25 mouse cellular contexts compared by ENCODE assay signal in the genomic region with DNA sequence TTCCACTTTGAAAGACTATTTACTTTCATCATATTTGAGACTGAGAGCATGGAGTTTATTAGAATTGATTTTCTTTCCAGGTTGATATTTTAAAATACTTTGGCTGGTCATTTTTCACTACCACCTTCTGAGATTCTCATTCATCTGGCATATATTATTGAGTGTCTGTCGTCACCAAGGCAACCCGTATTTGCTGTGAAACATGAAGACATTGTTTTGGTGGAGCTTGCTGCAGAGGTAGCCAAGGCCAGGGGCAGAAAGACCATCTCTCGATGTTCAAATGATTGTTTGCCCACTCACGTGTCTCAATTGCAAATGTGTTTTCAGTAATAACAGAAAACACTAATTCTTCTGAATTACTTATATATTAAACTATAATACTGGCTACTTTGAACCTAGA. TPM values are rescaled to one million over a fixed set of nuclear protein-coding genes. Genes with fewer than 3 reads are reported as not detected.
DNase-seq lines count a peak whose midpoint lies in the region; ATAC-seq and TF ChIP-seq lines count a peak whose summit lies in the region.
"Had no signal": no experiment of that assay in that cellular context is flagged by ENCODE, and none has a peak within 500 bp of the region (broad histone marks: within the 10 kb centered on the region; RNA-seq: fewer than 3 reads in every experiment).

No protein-coding gene starts in this region.

- no peak for ATAC-seq in forebrain, embryonic 14.5 days

- H3K27me3 ChIP-seq in forebrain, embryonic 14.5 days (replicated peaks; ENCODE audit: control insufficient read depth, insufficient read depth, low read length) = no peaks in the 10 kb centered on the region
- H3K27me3 ChIP-seq in forebrain, embryonic 10.5 days (ENCODE audit: poor library complexity, severe bottlenecking) = peaks cover 80% of the 10 kb centered on the region

- H3K9me3 ChIP-seq in forebrain, embryonic 14.5 days (replicated peaks; ENCODE audit: control insufficient read depth, low read length) = no peaks in the 10 kb centered on the region
- H3K9me3 ChIP-seq in forebrain, embryonic 10.5 days = no peaks in the 10 kb centered on the region
- H3K9me3 ChIP-seq: limb, embryonic 10.5 days; megakaryocyte, embryonic 14.5 days had no signal

- H3K9ac ChIP-seq in forebrain, embryonic 14.5 days (ENCODE audit: low read length) = no peak overlapping the region

- H3K27ac ChIP-seq in forebrain, embryonic 14.5 days (ENCODE audit: low read depth, low read length) = no peak overlapping the region
- no peak overlapping the region; the same call in 1 of the 2 replicates for H3K27ac ChIP-seq in forebrain, embryonic 10.5 days
- H3K27ac ChIP-seq: gastrocnemius, adult 2 months; left cerebral cortex, adult 2 months; limb, embryonic 10.5 days; stomach, postnatal 0 days had no signal

- H3K4me2 ChIP-seq in forebrain, embryonic 14.5 days (ENCODE audit: low read length) = peak overlapping the region; percentile 19; the same call in 1 of the 2 replicates
- H3K4me2 ChIP-seq: heart, embryonic 11.5 days had no signal

- TF ChIP-seq POLR2A in brain, embryonic 14.5 days (IDR thresholded peaks at IDR 0.05; ENCODE audit: borderline replicate concordance, extremely low read depth, insufficient read depth, insufficient read length, poor library complexity, severe bottlenecking) = no peak

- TF ChIP-seq CTCF in brain, embryonic 14.5 days (IDR thresholded peaks at IDR 0.05; ENCODE audit: borderline replicate concordance, extremely low read depth, insufficient read depth, insufficient read length) = no peak

- no peak overlapping the region for H3K4me3 ChIP-seq in forebrain, embryonic 14.5 days (ENCODE audit: low read depth, low read length)
- no peak overlapping the region; the same call in 1 of the 2 replicates for H3K4me3 ChIP-seq in forebrain, embryonic 10.5 days
- H3K4me3 ChIP-seq: gastrocnemius, adult 2 months; left cerebral cortex, adult 2 months; limb, embryonic 10.5 days; megakaryocyte, embryonic 14.5 days had no signal

- 0 out of 2 replicates have a peak, but pooled peaks cover 3% of the 10 kb centered on the region for H3K4me1 ChIP-seq in forebrain, embryonic 14.5 days (ENCODE audit: control insufficient read depth, insufficient read depth, low read length)
- H3K4me1 ChIP-seq in forebrain, embryonic 10.5 days = peaks cover 33% of the 10 kb centered on the region
- H3K4me1 ChIP-seq: megakaryocyte, embryonic 14.5 days had no signal

- peak; percentile 20 for DNase-seq in forebrain, embryonic 14.5 days (ENCODE audit: low spot score)
- no peak for DNase-seq in forebrain, embryonic 10.5 days (ENCODE audit: extremely low spot score, low spot score)
- DNase-seq in brain, embryonic 14.5 days (ENCODE audit: low read depth) = peak; percentile 57
- DNase-seq in embryo, embryonic 9.5 days (ENCODE audit: extremely low spot score) = peak; percentile 20
- peak; percentile 51 for DNase-seq in mesoderm, embryonic 11.5 days (ENCODE audit: low read depth, low spot score)
- DNase-seq in adrenal gland, adult 8-10 months = no peak
- no peak for DNase-seq in cerebellum, postnatal 25 days
- no peak for DNase-seq in lung, postnatal 36 days
- DNase-seq: adrenal gland, postnatal 36 days; cerebellum, adult 18-20 months; gastrocnemius, adult 2 months; heart, postnatal 10 days; kidney, adult 9 months; kidney, postnatal 25 days; lung, adult 18-20 months; lung, postnatal 14 days; right cerebral cortex, postnatal 4 days had no signal

- H3K36me3 ChIP-seq in forebrain, embryonic 14.5 days (ENCODE audit: control insufficient read depth, insufficient read depth, low read length) = no peaks in the 10 kb centered on the region
- no peaks in the 10 kb centered on the region for H3K36me3 ChIP-seq in forebrain, embryonic 10.5 days (replicated peaks)
- H3K36me3 ChIP-seq: limb, embryonic 10.5 days had no signal

- 33% methylated on average over 4 of the region's 4 CpGs for WGBS in forebrain, embryonic 14.5 days
- WGBS in forebrain, embryonic 10.5 days = 46% methylated on average over 4 of the region's 4 CpGs

RNA-seq across cellular contexts. Expression of a gene that starts 50.6 kb away (rescaled TPM):
- not detected in 2 replicates for polyA plus RNA-seq in forebrain, embryonic 14.5 days (2014; fragmentation: Nextera tagmentation; extraction: Ambion mirVana)
- polyA plus RNA-seq in forebrain, embryonic 10.5 days (2016; fragmentation: Nextera tagmentation; extraction: Ambion mirVana) = 0.16 and 0.17 TPM in 2 replicates
- not detected in 2 replicates for polyA plus RNA-seq in brain, embryonic 14.5 days (2012; rRNA removed)
- not detected for total RNA-seq in adrenal gland, adult 8-10 months (2022)
- total RNA-seq: adrenal gland, postnatal 36 days; common myeloid progenitor, adult 5-6 weeks; gastrocnemius, adult 2 months; granulocyte monocyte progenitor cell, adult 5-6 weeks; heart, postnatal 10 days; left cerebral cortex, adult 2 months; liver, adult 2 months had no signal
- polyA plus RNA-seq: limb, embryonic 10.5 days; liver, adult 2 months had no signal

Comparison
In these comparisons a context has a peak if more than half of its experiments do, and no peak if none do; other contexts are left out.
1. DNase-seq: peak in forebrain, embryonic 14.5 days (single experiment), brain, embryonic 14.5 days (single experiment), embryo, embryonic 9.5 days (single experiment) and mesoderm, embryonic 11.5 days (single experiment); none in forebrain, embryonic 10.5 days (single experiment), adrenal gland, adult 8-10 months (single experiment), cerebellum, postnatal 25 days (0 of 2) and lung, postnatal 36 days (single experiment).